Mouse (Mus musculus): ENCODE data around the gene Gpbar1.

GRCm38 (mm10) chr1:74309767-74310166, 31.4 kb downstream of the Gpbar1 start:
- TF ChIP-seq CTCF (IDR thresholded peaks at IDR 0.05; ENCODE audit: low read depth, low read length) (no peak), POLR2A (IDR thresholded peaks at IDR 0.05; ENCODE audit: extremely low read depth, insufficient read depth, low read length) (no peak)
